Mouse (Mus musculus): ENCODE measurements around the gene Mrpl30.

Mrpl30 gene

GRCm38 (mm10) chr1:37900288-37900687, 10.0 kb downstream of the Mrpl30 start:
- DNase-seq (ENCODE audit: low spot score), result no peak

GRCm38 (mm10) chr1:37903178-37903577, 12.9 kb downstream of the Mrpl30 start:
- no peak for DNase-seq (ENCODE audit: low spot score)

GRCm38 (mm10) chr1:37912751-37913150, 22.5 kb downstream of the Mrpl30 start:
- no peak for DNase-seq (ENCODE audit: low spot score)

GRCm38 (mm10) chr1:37916393-37916792, 26.1 kb downstream of the Mrpl30 start, which contains the start of gene Lyg2:
Lyg2 (minus strand) TSS chr1:37916493.
- no peak for DNase-seq (ENCODE audit: low spot score)

GRCm38 (mm10) chr1:37917666-37918065, 27.4 kb downstream of the Mrpl30 start:
- DNase-seq (ENCODE audit: low spot score), result no peak

- DNase-seq (ENCODE audit: low spot score), result no peak
Observed at GRCm38 (mm10) chr1:37918096-37918495, 27.8 kb downstream of the Mrpl30 start.

- no peak for DNase-seq (ENCODE audit: low spot score)
Observed at GRCm38 (mm10) chr1:37922536-37922935, 32.3 kb downstream of the Mrpl30 start.

- DNase-seq (ENCODE audit: low spot score), result no peak
Observed at GRCm38 (mm10) chr1:37925971-37926370, 35.7 kb downstream of the Mrpl30 start.

GRCm38 (mm10) chr1:37931806-37932205, 41.5 kb downstream of the Mrpl30 start:
- no peak for DNase-seq (ENCODE audit: low spot score)
